Mouse (Mus musculus): ENCODE results near the gene Slfn2.
"Not testable (repeated sequence)": the region's sequence is repeated elsewhere in the genome, so short reads cannot be mapped to it uniquely, and the experiment has no call there.

Gene Slfn2

GRCm38 (mm10) chr11:83064946-83065345 is at the start of gene Slfn2:
TSS of gene Slfn2 (plus strand) at chr11:83065112.
- no peak for DNase-seq

DNA sequence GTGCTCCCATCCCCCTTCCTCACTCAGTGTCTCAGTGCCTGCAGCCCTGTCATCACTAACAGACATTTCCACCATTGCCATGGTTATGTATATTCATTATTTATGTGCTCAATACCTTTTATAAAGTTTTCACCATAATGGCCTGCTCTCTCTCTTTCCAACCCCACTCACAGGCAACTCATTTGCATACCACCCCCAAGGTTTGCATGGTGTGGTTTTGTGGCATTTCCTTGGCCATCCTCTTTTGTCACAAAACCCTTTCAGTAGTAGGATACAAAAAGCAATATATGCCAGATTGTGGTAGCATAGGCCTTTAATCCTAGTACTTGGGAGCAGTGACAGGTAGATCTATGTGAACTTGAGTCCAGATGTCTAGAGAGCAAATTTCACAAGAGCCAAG is 48.8 kb upstream of the Slfn2 start:
- DNase-seq, result no peak

DNA sequence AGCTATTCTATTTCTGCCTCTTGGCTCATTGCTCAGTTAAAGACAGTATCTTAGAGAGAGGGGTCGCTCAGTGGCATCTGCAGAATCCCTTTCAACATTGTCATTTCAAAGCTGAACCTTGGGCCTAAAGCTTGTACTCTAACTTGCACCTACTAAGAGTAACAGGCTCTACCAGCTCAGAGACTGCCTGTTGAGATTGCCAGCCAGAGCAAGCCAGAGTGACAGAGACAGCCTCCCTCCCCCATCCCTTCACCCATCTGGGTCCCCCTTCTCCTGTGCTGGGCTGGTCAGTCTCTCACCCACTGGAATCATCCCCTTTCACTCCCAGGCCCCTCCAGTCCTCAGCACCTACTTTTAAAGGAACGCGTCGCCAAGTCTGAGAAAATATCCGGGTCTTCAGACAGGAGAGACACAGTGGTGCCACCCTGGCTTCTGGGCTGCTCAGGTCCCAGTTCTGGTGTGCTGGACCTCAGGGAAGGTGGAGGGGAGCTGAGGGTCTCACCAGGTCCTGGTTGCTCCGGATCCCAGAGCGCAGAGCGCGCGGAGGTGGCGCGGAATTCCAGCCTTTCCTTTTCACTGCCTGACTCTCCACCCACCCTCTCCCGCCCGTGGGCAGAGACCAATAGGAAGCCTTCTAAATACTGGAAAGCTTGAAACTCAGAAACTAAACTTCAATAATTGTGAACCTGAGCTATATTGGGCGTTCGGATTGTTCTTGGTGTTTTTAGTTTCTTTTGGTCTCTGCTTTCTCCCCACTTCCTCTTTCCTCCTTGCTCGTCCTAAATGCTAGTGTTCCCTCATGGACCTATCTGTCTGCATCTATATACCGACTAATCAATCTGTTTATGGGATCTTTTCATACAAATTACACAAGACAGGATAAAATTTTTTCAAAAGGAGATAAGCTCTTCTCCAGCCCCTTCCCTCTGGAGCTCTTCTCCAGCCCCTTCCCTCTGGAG is 45.1 kb upstream of the Slfn2 start:
- not testable (repeated sequence) for DNase-seq

- DNase-seq, result peak; percentile 8
Observed at GRCm38 (mm10) chr11:83020621-83021020, 44.3 kb upstream of the Slfn2 start, which contains the start of gene Slfn8. TSS of gene Slfn8 (minus strand) at chr11:83020810.

DNA sequence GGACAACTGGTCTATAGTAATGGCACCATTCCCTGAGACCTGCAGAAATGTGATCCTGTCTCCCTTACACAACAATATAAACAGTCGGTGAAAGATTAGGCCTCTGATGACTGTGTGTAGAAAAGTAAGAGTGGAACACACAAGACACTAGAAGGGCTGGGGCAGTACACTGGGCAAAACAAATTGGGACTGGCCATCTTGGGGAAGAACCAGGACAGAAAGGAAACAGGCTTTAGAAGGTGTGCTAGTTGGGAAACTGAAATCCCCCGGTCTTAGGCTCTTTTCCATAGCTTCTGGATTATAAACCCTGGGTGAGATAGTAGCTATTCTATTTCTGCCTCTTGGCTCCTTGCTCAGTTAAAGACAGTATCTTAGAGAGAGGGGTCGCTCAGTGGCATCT is 26.2 kb upstream of the Slfn2 start:
- DNase-seq, result not testable (repeated sequence)

- DNase-seq, result no peak
Observed at GRCm38 (mm10) chr11:83039156-83039555, 25.8 kb upstream of the Slfn2 start.

GRCm38 (mm10) chr11:83039796-83040195 is 25.1 kb upstream of the Slfn2 start:
- DNase-seq, result no peak

DNA sequence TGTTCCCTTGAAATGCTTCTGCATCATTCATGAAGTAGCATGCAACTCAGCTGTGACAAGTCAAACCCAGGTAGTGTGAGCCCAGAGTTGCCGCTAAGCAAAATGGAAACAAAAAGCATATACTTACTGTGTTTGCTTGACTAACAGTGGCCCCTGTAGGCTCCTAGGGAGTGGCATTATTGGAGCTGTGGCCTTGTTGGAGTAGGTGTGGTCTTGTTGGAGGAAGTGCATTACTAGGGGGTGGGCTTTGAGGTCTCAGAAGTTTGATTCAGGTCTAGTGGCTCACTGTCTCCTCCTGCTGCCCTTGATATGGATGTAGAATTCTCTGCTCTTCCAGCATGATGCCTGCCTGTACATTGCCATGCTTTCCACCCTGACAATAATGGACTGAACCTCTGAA is 24.6 kb upstream of the Slfn2 start:
- DNase-seq, result no peak

- no peak for DNase-seq
Observed at GRCm38 (mm10) chr11:83041000-83041399, 23.9 kb upstream of the Slfn2 start.

- no peak for DNase-seq
Observed at GRCm38 (mm10) chr11:83043891-83044290, 21.0 kb upstream of the Slfn2 start.

DNA sequence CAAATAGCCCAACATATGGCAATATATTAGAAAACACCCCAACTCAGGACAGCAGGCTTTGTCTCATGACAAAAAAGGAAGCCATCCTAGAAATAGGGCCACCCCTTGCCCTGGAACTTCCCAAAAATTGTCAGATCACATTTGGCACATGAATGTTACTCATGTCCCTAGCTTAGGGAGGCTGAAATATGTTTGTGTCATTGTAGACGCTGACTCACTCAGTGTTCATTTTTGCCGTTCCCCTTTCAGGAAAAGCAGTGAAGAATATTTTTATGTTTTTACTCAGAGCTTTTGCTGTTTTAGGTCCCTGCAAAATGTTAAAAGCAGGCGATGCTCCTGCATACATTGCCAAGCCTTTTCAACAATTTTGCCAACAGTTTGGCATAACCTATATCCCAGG is 19.3 kb upstream of the Slfn2 start:
- no peak for DNase-seq

GRCm38 (mm10) chr11:83057863-83058262 is 7.0 kb upstream of the Slfn2 start:
- DNase-seq, result peak; percentile 66

DNA sequence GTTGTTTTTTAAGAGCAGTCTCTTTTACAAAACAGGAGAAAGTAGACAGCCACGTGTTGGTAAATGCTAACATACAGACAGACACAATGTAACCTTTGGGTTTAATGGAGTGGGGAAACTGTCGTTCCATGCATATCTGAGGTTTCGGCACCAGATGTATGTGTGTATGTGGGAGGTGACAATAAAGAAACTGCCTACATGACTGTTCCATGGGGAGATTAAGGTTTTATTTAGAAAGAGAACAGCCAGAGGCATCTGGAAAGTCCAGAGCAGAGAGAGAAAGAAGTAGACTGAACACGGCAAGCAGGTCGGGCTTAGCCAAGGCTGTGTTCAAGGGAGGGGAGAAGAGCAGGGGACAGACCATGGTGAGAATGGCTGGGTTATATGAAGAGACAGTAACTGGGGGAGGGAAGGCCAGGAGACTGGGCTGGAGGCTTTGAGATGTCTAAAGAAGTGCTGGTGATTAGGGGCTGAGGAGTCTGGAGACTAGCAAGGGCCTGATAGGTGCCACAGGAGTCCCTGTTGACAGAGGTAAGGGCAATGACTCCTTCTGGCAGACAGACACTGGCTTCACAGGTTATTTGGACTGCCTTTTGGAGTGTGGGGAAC is 4.4 kb upstream of the Slfn2 start:
- DNase-seq, result no peak

GRCm38 (mm10) chr11:83061806-83062205 is 3.1 kb upstream of the Slfn2 start:
- no peak for DNase-seq

DNA sequence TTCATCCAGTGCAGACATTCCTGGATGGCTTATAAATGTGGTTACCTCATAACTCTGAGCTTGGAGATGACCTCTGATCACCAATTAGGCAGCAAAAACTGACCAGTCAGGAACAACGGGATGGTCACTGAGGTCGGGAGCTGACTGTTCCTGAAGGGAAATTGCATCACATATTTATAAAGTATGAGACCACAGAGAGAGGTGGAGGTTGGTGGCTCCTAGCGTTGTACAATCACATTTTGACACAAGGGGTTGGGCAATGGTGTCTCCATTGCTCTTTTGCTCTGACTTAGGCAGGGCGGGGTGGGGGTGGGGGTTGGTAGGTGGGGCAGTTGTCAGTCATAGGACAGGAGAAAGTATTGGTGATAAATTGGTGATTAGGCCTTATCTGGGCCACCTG is 1.8 kb upstream of the Slfn2 start:
- DNase-seq, result no peak

- no peak for DNase-seq
Observed at GRCm38 (mm10) chr11:83063941-83064349, 967 bp upstream of the Slfn2 start.

GRCm38 (mm10) chr11:83065441-83066344 is 781 bp downstream of the Slfn2 start:
- DNase-seq, result no peak

GRCm38 (mm10) chr11:83066640-83067531 is 2.0 kb downstream of the Slfn2 start:
- no peak for DNase-seq

DNA sequence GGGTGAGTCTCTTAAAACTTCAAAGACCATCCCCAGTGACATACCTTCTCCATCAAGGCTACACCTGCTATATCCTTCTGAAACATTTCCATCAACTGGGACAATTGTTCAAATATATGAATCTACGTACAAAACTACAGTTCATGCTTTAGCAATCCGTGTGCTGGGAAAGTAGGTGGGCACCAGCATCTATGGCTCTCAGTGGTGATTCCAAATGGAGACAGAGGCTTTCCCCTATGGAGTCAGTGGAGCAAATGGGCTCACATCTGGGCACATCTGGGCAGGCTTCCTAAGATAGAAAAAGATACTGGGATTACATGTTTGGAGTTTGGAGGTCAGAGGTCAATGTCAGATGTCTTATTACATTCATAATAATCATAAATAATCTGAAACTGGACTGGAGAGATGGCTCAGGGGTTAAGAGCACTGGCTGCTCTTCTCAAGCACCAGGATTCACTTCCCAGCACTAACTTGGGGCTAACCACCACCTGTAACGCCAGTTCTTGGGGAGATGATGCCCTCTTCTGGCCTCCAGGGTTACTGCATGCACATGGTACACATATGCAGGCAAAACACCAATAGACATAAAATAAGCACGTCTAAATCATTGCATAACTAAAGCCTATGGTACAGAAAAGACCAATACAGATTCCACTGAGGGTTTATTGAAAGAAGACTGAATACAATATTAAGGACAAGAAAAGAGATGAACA is 3.2 kb downstream of the Slfn2 start:
- no peak for DNase-seq

- no peak for DNase-seq
Observed at GRCm38 (mm10) chr11:83070321-83070970, 5.5 kb downstream of the Slfn2 start.

Data from kidney, adult 18-20 months (tissue).